14 mouse cellular contexts compared by ENCODE assay signal in genomic region chr16:63270173-63270572, GRCm38 (mm10).
DNase-seq lines count a peak whose midpoint lies in the region; ATAC-seq lines count a peak whose summit lies in the region.
"Had no signal": no experiment of that assay in that cellular context is flagged by ENCODE, and none has a peak within 500 bp of the region (broad histone marks: within the 10 kb centered on the region; RNA-seq: fewer than 3 reads in every experiment).

No protein-coding gene starts in this region.

- H3K9me3 ChIP-seq in limb, embryonic 13.5 days = no peaks in the 10 kb centered on the region
- no peaks in the 10 kb centered on the region for H3K9me3 ChIP-seq in limb, embryonic 10.5 days (replicated peaks)
- no peaks in the 10 kb centered on the region for H3K9me3 ChIP-seq in hindbrain, embryonic 13.5 days
- H3K9me3 ChIP-seq in neural tube, embryonic 13.5 days = no peaks in the 10 kb centered on the region
- H3K9me3 ChIP-seq: embryonic facial prominence, embryonic 15.5 days; heart, embryonic 10.5 days; liver, embryonic 13.5 days had no signal

- no peak overlapping the region for H3K9ac ChIP-seq in limb, embryonic 13.5 days
- no peak overlapping the region for H3K9ac ChIP-seq in hindbrain, embryonic 13.5 days
- no peak overlapping the region for H3K9ac ChIP-seq in neural tube, embryonic 13.5 days
- H3K9ac ChIP-seq: embryonic facial prominence, embryonic 15.5 days; liver, embryonic 13.5 days had no signal

- peaks cover under 1% of the 10 kb centered on the region; the same call in 1 of the 2 replicates for H3K27me3 ChIP-seq in limb, embryonic 13.5 days
- H3K27me3 ChIP-seq in limb, embryonic 10.5 days (ENCODE audit: low read depth, poor library complexity, severe bottlenecking) = no peaks in the 10 kb centered on the region
- no peaks in the 10 kb centered on the region for H3K27me3 ChIP-seq in hindbrain, embryonic 13.5 days
- no peaks in the 10 kb centered on the region for H3K27me3 ChIP-seq in neural tube, embryonic 13.5 days
- H3K27me3 ChIP-seq: embryonic facial prominence, embryonic 15.5 days; liver, embryonic 13.5 days had no signal

- no peak overlapping the region for H3K4me3 ChIP-seq in limb, embryonic 13.5 days
- no peak overlapping the region for H3K4me3 ChIP-seq in limb, embryonic 10.5 days
- no peak overlapping the region for H3K4me3 ChIP-seq in hindbrain, embryonic 13.5 days
- H3K4me3 ChIP-seq in neural tube, embryonic 13.5 days = no peak overlapping the region
- H3K4me3 ChIP-seq: embryonic facial prominence, embryonic 15.5 days; heart, embryonic 10.5 days; liver, embryonic 13.5 days had no signal

- DNase-seq in embryo, embryonic 10 days (ENCODE audit: low spot score) = peak; percentile 12
- DNase-seq in embryo, embryonic 9.5 days (ENCODE audit: extremely low spot score) = no peak
- no peak for DNase-seq in limb, embryonic 10.5 days (ENCODE audit: low spot score)
- DNase-seq in gastrocnemius, adult 8-10 months (ENCODE audit: low spot score in 2 of 2) = no peak
- DNase-seq in yolk sac, embryonic 10.5 days (ENCODE audit: low spot score) = no peak
- DNase-seq: cerebellum, adult 9-11 months; gastrocnemius, postnatal 14 days; kidney, adult 2 months; liver, embryonic 13.5 days had no signal

- ATAC-seq in limb, embryonic 13.5 days (ENCODE audit: low FRiP score, low read depth) = peak; percentile 69
- ATAC-seq in hindbrain, embryonic 13.5 days (ENCODE audit: low FRiP score) = peak; percentile 74
- peak; percentile 75 for ATAC-seq in neural tube, embryonic 13.5 days (ENCODE audit: low read depth)

- no peak overlapping the region for H3K27ac ChIP-seq in limb, embryonic 13.5 days
- no peak overlapping the region for H3K27ac ChIP-seq in limb, embryonic 10.5 days
- no peak overlapping the region for H3K27ac ChIP-seq in hindbrain, embryonic 13.5 days
- H3K27ac ChIP-seq in neural tube, embryonic 13.5 days (replicated peaks) = no peak overlapping the region
- H3K27ac ChIP-seq: embryonic facial prominence, embryonic 15.5 days; heart, embryonic 10.5 days; liver, embryonic 13.5 days had no signal

- no peak overlapping the region for H3K4me2 ChIP-seq in limb, embryonic 13.5 days (replicated peaks)
- no peak overlapping the region for H3K4me2 ChIP-seq in hindbrain, embryonic 13.5 days
- no peak overlapping the region for H3K4me2 ChIP-seq in neural tube, embryonic 13.5 days
- H3K4me2 ChIP-seq: embryonic facial prominence, embryonic 15.5 days; liver, embryonic 13.5 days had no signal

- H3K4me1 ChIP-seq in limb, embryonic 13.5 days = 0 out of 2 replicates have a peak, but pooled peaks cover 9% of the 10 kb centered on the region
- H3K4me1 ChIP-seq in limb, embryonic 10.5 days = peaks cover 9% of the 10 kb centered on the region
- H3K4me1 ChIP-seq in hindbrain, embryonic 13.5 days (replicated peaks) = peaks cover 10% of the 10 kb centered on the region
- peaks cover 12% of the 10 kb centered on the region for H3K4me1 ChIP-seq in neural tube, embryonic 13.5 days (replicated peaks)
- H3K4me1 ChIP-seq: embryonic facial prominence, embryonic 15.5 days; heart, embryonic 10.5 days; liver, embryonic 13.5 days had no signal

- WGBS in limb, embryonic 13.5 days = 36% methylated on average over 5 of the region's 5 CpGs
- 68% methylated on average over 5 of the region's 5 CpGs for WGBS in limb, embryonic 10.5 days
- 20% methylated on average over 5 of the region's 5 CpGs for WGBS in hindbrain, embryonic 13.5 days
- WGBS in neural tube, embryonic 13.5 days = 29% methylated on average over 5 of the region's 5 CpGs

- no peaks in the 10 kb centered on the region for H3K36me3 ChIP-seq in limb, embryonic 13.5 days
- H3K36me3 ChIP-seq in limb, embryonic 10.5 days = no peaks in the 10 kb centered on the region
- H3K36me3 ChIP-seq in hindbrain, embryonic 13.5 days = no peaks in the 10 kb centered on the region
- no peaks in the 10 kb centered on the region for H3K36me3 ChIP-seq in neural tube, embryonic 13.5 days
- H3K36me3 ChIP-seq: embryonic facial prominence, embryonic 15.5 days; heart, embryonic 10.5 days; liver, embryonic 13.5 days had no signal
